ENCODE assay signal across 8 mouse cellular contexts in genomic region chr4:129576863-129577491, GRCm38 (mm10). TPM values are rescaled to one million over a fixed set of nuclear protein-coding genes. Genes with fewer than 3 reads are reported as not detected.
DNase-seq lines count a peak whose midpoint lies in the region; ATAC-seq and TF ChIP-seq lines count a peak whose summit lies in the region.
"Had no signal": no experiment of that assay in that cellular context is flagged by ENCODE, and none has a peak within 500 bp of the region (broad histone marks: within the 10 kb centered on the region; RNA-seq: fewer than 3 reads in every experiment).

No protein-coding gene starts in this region.

- no peak overlapping the region for H3K27ac ChIP-seq in heart, adult 2 months
- H3K27ac ChIP-seq in kidney, adult 2 months (ENCODE audit: insufficient read depth, low read depth, low read length), result peak overlapping the region; percentile 51
- H3K27ac ChIP-seq in liver, embryonic 12.5 days, result no peak overlapping the region
- H3K27ac ChIP-seq: macrophage had no signal

- H3K79me2 ChIP-seq in heart, adult 2 months (replicated peaks; ENCODE audit: control insufficient read depth, insufficient read depth, low read length), result no peaks in the 10 kb centered on the region
- no peaks in the 10 kb centered on the region for H3K79me2 ChIP-seq in myocyte (ENCODE audit: control insufficient read depth, insufficient read depth)

- intact Hi-C loops in heart, adult 2 months (cut with DNase I), result no loop called here

- peak overlapping the region; percentile 40 for H3K9ac ChIP-seq in heart, adult 2 months (ENCODE audit: low read depth, low read length)
- H3K9ac ChIP-seq in liver, embryonic 12.5 days, result no peak overlapping the region; the same call in 1 of the 2 replicates

- H3K9me3 ChIP-seq in liver, embryonic 12.5 days (replicated peaks), result no peaks in the 10 kb centered on the region

- H3K4me3 ChIP-seq in heart, adult 2 months, result no peak overlapping the region
- peak overlapping the region; percentile 30 for H3K4me3 ChIP-seq in kidney, adult 2 months (ENCODE audit: insufficient read depth, low read depth, low read length)
- 0 out of 2 replicates have a peak overlapping the region, but pooled peaks have one; percentile 5 for H3K4me3 ChIP-seq in liver, embryonic 12.5 days
- H3K4me3 ChIP-seq in myocyte, result no peak overlapping the region

- 25% methylated on average over 21 of the region's 21 CpGs for WGBS in heart, adult 2 months
- 19% methylated on average over 21 of the region's 21 CpGs for WGBS in kidney, adult 2 months
- 33% methylated on average over 21 of the region's 21 CpGs for WGBS in liver, embryonic 12.5 days (ENCODE audit: insufficient replicate concordance)

- peak overlapping the region; percentile 40 for H3K4me2 ChIP-seq in liver, embryonic 12.5 days
- H3K4me2 ChIP-seq in myocyte (ENCODE audit: low read depth), result no peak overlapping the region

- TF ChIP-seq EP300 in heart, adult 2 months (IDR thresholded peaks at IDR 0.05; ENCODE audit: insufficient read depth, low read depth, low read length), result 0 out of 2 replicates have a peak, but pooled peaks have one; percentile 31

- TF ChIP-seq POLR2A in heart, adult 2 months (IDR thresholded peaks at IDR 0.05; ENCODE audit: insufficient read depth, low read depth, low read length), result no peak
- TF ChIP-seq POLR2A in kidney, adult 2 months (IDR thresholded peaks at IDR 0.05; ENCODE audit: low read depth, low read length), result no peak
- no peak for TF ChIP-seq POLR2A in myocyte (IDR thresholded peaks at IDR 0.05; ENCODE audit: insufficient read length, low read depth)

- peaks cover 7% of the 10 kb centered on the region for H3K4me1 ChIP-seq in heart, adult 2 months (ENCODE audit: control insufficient read depth, insufficient read depth, low read length)
- no peaks in the 10 kb centered on the region for H3K4me1 ChIP-seq in kidney, adult 2 months (ENCODE audit: control insufficient read depth, insufficient read depth, low read length)
- H3K4me1 ChIP-seq in liver, embryonic 12.5 days, result peaks cover 20% of the 10 kb centered on the region

- no peak for ATAC-seq in liver, embryonic 12.5 days

- H3ac ChIP-seq in myocyte (ENCODE audit: control insufficient read depth, insufficient read length), result no peak overlapping the region

- peak; percentile 77 for TF ChIP-seq CTCF in heart, adult 2 months (IDR thresholded peaks at IDR 0.05)
- peak; percentile 75 for TF ChIP-seq CTCF in kidney, adult 2 months (conservative IDR thresholded peaks at IDR 0.05; ENCODE audit: insufficient read depth, insufficient read length, low read depth, low read length)

- no peaks in the 10 kb centered on the region for H3K27me3 ChIP-seq in heart, adult 2 months (ENCODE audit: control insufficient read depth, insufficient read depth, low read length)
- H3K27me3 ChIP-seq in kidney, adult 2 months (replicated peaks; ENCODE audit: control insufficient read depth, insufficient read depth, low read length), result no peaks in the 10 kb centered on the region
- peaks cover 43% of the 10 kb centered on the region for H3K27me3 ChIP-seq in liver, embryonic 12.5 days (replicated peaks)
- no peaks in the 10 kb centered on the region for H3K27me3 ChIP-seq in myocyte (ENCODE audit: control insufficient read depth, insufficient read depth, insufficient read length)

- no peaks in the 10 kb centered on the region for H3K36me3 ChIP-seq in heart, adult 2 months (ENCODE audit: control insufficient read depth, insufficient read depth, low read length)
- no peaks in the 10 kb centered on the region for H3K36me3 ChIP-seq in kidney, adult 2 months (ENCODE audit: control insufficient read depth, insufficient read depth, low read length)
- no peaks in the 10 kb centered on the region for H3K36me3 ChIP-seq in liver, embryonic 12.5 days
- no peaks in the 10 kb centered on the region for H3K36me3 ChIP-seq in myocyte (ENCODE audit: control insufficient read depth, insufficient read depth)

- peak; percentile 75 for DNase-seq in ZHBTc4 (ENCODE audit: low read depth, low spot score)
- DNase-seq in embryo, embryonic 10 days (ENCODE audit: low spot score), result peak; percentile 82
- DNase-seq in heart, adult 2 months, result peak; percentile 69 to 72
- DNase-seq in kidney, adult 2 months, result peak; percentile 85
- peak; percentile 59 to 69 for DNase-seq in spleen, postnatal 14 days (ENCODE audit: low spot score in 2 of 2)

TF ChIP-seq in myocyte, 11 proteins besides CTCF, POLR2A, EP300 and RAD21:
- TF ChIP-seq SRF (IDR thresholded peaks at IDR 0.05; ENCODE audit: control insufficient read depth, insufficient read length, low read depth), result no peak
- TF ChIP-seq MYOG (IDR thresholded peaks at IDR 0.05; ENCODE audit: control insufficient read depth in 1 of 3, insufficient read depth in 1 of 3, insufficient read length in 2 of 3, low read depth in 2 of 3), result peak in 2 of 3 experiments; percentile 63 to 68
- TF ChIP-seq MYOD1 (IDR thresholded peaks at IDR 0.05; ENCODE audit: control insufficient read depth in 1 of 3, insufficient read length in 2 of 3, low read depth in 2 of 3), result peak in 2 of 3 experiments; percentile 22 to 53

RNA-seq across cellular contexts. Expression of gene Fam167b, which starts 1.4 kb away (rescaled TPM):
- under 1 TPM in 1 of 2 experiments, not detected in 1; 0.81 TPM for total RNA-seq in heart, adult 2 months (2021)
- 1.4 and 1.8 TPM in 2 replicates for polyA plus RNA-seq in heart, adult 2 months (2012; rRNA removed)
- polyA plus RNA-seq in kidney, adult 2 months (2012; rRNA removed), result 24.6 and 27.2 TPM in 2 replicates
- polyA plus RNA-seq in liver, embryonic 12.5 days (2016; fragmentation: Nextera tagmentation; extraction: Ambion mirVana), result 6.3 and 7.9 TPM in 2 replicates
- 0.10 TPM for polyA plus RNA-seq in myocyte (2012; fragmentation: generic; extraction: Trizol)
- polyA plus RNA-seq: macrophage had no signal

RNA-seq across cellular contexts. Expression of gene Lck, which starts 3.5 kb away (rescaled TPM):
- total RNA-seq in heart, adult 2 months (2021), result 1 to 10 TPM in 1 of 2 experiments, under 1 TPM in 1; 0.84 to 1.1 TPM
- 1.6 and 3.5 TPM in 2 replicates for polyA plus RNA-seq in heart, adult 2 months (2012; rRNA removed)
- polyA plus RNA-seq in kidney, adult 2 months (2012; rRNA removed), result 2.3 and 12.7 TPM in 2 replicates
- polyA plus RNA-seq in liver, embryonic 12.5 days (2016; fragmentation: Nextera tagmentation; extraction: Ambion mirVana), result 4.1 and 5.1 TPM in 2 replicates
- polyA plus RNA-seq in myocyte (2012; fragmentation: generic; extraction: Trizol), result 2.1 TPM

RNA-seq across cellular contexts. Expression of gene Eif3i, which starts 23.5 kb away (rescaled TPM):
- total RNA-seq in heart, adult 2 months (2021), result 100 to 1,000 TPM; 116 to 132 TPM
- polyA plus RNA-seq in heart, adult 2 months (2012; rRNA removed), result 185 and 257 TPM in 2 replicates
- 311 TPM in 2 replicates for polyA plus RNA-seq in kidney, adult 2 months (2012; rRNA removed)
- 219 and 226 TPM in 2 replicates for polyA plus RNA-seq in liver, embryonic 12.5 days (2016; fragmentation: Nextera tagmentation; extraction: Ambion mirVana)
- 358 TPM for polyA plus RNA-seq in myocyte (2012; fragmentation: generic; extraction: Trizol)

RNA-seq across cellular contexts. Expression of gene Tmem234, which starts 23.5 kb away (rescaled TPM):
- total RNA-seq in heart, adult 2 months (2021), result 10 to 100 TPM; 35.9 to 41.7 TPM
- 69.5 and 74.9 TPM in 2 replicates for polyA plus RNA-seq in heart, adult 2 months (2012; rRNA removed)
- 160 and 162 TPM in 2 replicates for polyA plus RNA-seq in kidney, adult 2 months (2012; rRNA removed)
- polyA plus RNA-seq in liver, embryonic 12.5 days (2016; fragmentation: Nextera tagmentation; extraction: Ambion mirVana), result 147 and 159 TPM in 2 replicates
- 220 TPM for polyA plus RNA-seq in myocyte (2012; fragmentation: generic; extraction: Trizol)

RNA-seq across cellular contexts. Expression of gene Hdac1, which starts 34.5 kb away (rescaled TPM):
- 10 to 100 TPM; 15.7 to 16.1 TPM for total RNA-seq in heart, adult 2 months (2021)
- 17.9 and 35.2 TPM in 2 replicates for polyA plus RNA-seq in heart, adult 2 months (2012; rRNA removed)
- polyA plus RNA-seq in kidney, adult 2 months (2012; rRNA removed), result 35.4 and 41.6 TPM in 2 replicates
- polyA plus RNA-seq in liver, embryonic 12.5 days (2016; fragmentation: Nextera tagmentation; extraction: Ambion mirVana), result 140 and 145 TPM in 2 replicates
- 50.4 TPM for polyA plus RNA-seq in myocyte (2012; fragmentation: generic; extraction: Trizol)

Comparison
In these comparisons a context has a peak if more than half of its experiments do, and no peak if none do; other contexts are left out.
1. H3K4me3 ChIP-seq: peak in kidney, adult 2 months (single experiment) and liver, embryonic 12.5 days (single experiment); none in heart, adult 2 months (single experiment) and myocyte (single experiment).
2. Peak in every context shown above with its lines, with median percentiles within 50 percentile points of each other: DNase-seq.